Mouse (Mus musculus) forebrain, embryonic 14.5 days (tissue): ENCODE results near the gene Rassf6. TPM values are rescaled to one million over a fixed set of nuclear protein-coding genes. Genes with fewer than 3 reads are reported as not detected.

Source experiments
- ATAC-seq: fragments of 200-750 bp; cut with Nextera tagmentation; 2 replicates; pipeline ENCODE4 v1.8.0; 2017; ENCODE audit warnings: mild to moderate bottlenecking, moderate library complexity
- DNase-seq: peaks from one replicate; pipeline ENCODE4 v3.0.0-alpha.2; 2015; ENCODE audit warnings: low spot score
- H3K27ac ChIP-seq: fragments of 300-500 bp; sonication (generic); 2 replicates; pipeline ENCODE4 v1.5.1; 2014; ENCODE audit warnings: low read depth, mild to moderate bottlenecking, control low read depth, low read length, moderate library complexity
- H3K27me3 ChIP-seq: fragments of 300-500 bp; sonication (generic); replicated peaks from 2 replicates; pipeline ENCODE4 v1.6.1; 2014; ENCODE audit warnings: low read length, control low read depth, mixed read lengths; ENCODE audit not compliant: control insufficient read depth, insufficient read depth
- H3K36me3 ChIP-seq: fragments of 300-500 bp; sonication (generic); 2 replicates; pipeline ENCODE4 v1.6.1; 2014; ENCODE audit warnings: low read length, control low read depth; ENCODE audit not compliant: control insufficient read depth, insufficient read depth
- H3K4me1 ChIP-seq: fragments of 300-500 bp; sonication (generic); 2 replicates; pipeline ENCODE4 v1.6.1; 2014; ENCODE audit warnings: antibody characterized with exemption, low read length, control low read depth; ENCODE audit not compliant: control insufficient read depth, insufficient read depth
- H3K4me2 ChIP-seq: fragments of 300-500 bp; sonication (generic); 2 replicates; pipeline ENCODE4 v1.6.1; 2014; ENCODE audit warnings: mild to moderate bottlenecking, control low read depth, low read length
- H3K4me3 ChIP-seq: fragments of 300-500 bp; sonication (generic); 2 replicates; pipeline ENCODE4 v1.5.1; 2014; ENCODE audit warnings: low read depth, low read length, control low read depth
- H3K9ac ChIP-seq: fragments of 300-500 bp; sonication (generic); 2 replicates; pipeline ENCODE4 v1.6.1; 2014; ENCODE audit warnings: mild to moderate bottlenecking, low read length, control low read depth, moderate library complexity
- H3K9me3 ChIP-seq: fragments of 300-500 bp; sonication (generic); replicated peaks from 2 replicates; pipeline ENCODE4 v1.6.1; 2016; ENCODE audit warnings: low read length, control low read depth, mixed read lengths; ENCODE audit not compliant: control insufficient read depth
- WGBS: fragments of 180-500 bp; shearing (Covaris S2); extraction: QIAGEN DNeasy Blood & Tissue Kit; methylation state at CpG from one replicate; pipeline ENCODE4 v1.1.7; 2014; 5-methylcytosine and 5-hydroxymethylcytosine counted together
- polyA plus RNA-seq: library from polyadenylated mRNA; unstranded; fragments of >200 nt; fragmentation: Nextera tagmentation; extraction: Ambion mirVana; gene quantifications from 2 replicates; pipeline ENCODE4 v1.2.1, GENCODE M21; 2014

Gene Rassf6
- polyA plus RNA-seq, 1 experiment from 2014 or later = 0.74 TPM

GRCm38 (mm10) chr5:90634885-90635284, 5.6 kb downstream of the Rassf6 start:
- Histone ChIP-seq H3K4me1 (peaks cover under 1% of the 10 kb centered on the region; the same call in 1 of the 2 replicates), H3K36me3 (no peaks in the 10 kb centered on the region), H3K9me3 (no peaks in the 10 kb centered on the region), H3K9ac (no peak overlapping the region), H3K27me3 (no peaks in the 10 kb centered on the region), H3K4me2 (no peak overlapping the region), H3K27ac (no peak overlapping the region), H3K4me3 (no peak overlapping the region)
- DNase-seq = no peak
- WGBS = 84% methylated on average over 7 of the region's 7 CpGs
- ATAC-seq = no peak

- DNase-seq = peak; percentile 14
- Histone ChIP-seq H3K36me3 (no peaks in the 10 kb centered on the region), H3K27ac (no peak overlapping the region), H3K4me3 (no peak overlapping the region), H3K9ac (no peak overlapping the region), H3K4me1 (no peaks in the 10 kb centered on the region), H3K27me3 (no peaks in the 10 kb centered on the region), H3K4me2 (no peak overlapping the region), H3K9me3 (no peaks in the 10 kb centered on the region)
- WGBS = 68% methylated on average over 1 of the region's 1 CpGs
- ATAC-seq = peak; percentile 67; the same call in 1 of the 2 replicates
Observed at GRCm38 (mm10) chr5:90628530-90628929, 11.9 kb downstream of the Rassf6 start.

- Histone ChIP-seq H3K27me3 (no peaks in the 10 kb centered on the region), H3K27ac (no peak overlapping the region), H3K9ac (no peak overlapping the region), H3K4me2 (no peak overlapping the region), H3K4me3 (no peak overlapping the region), H3K9me3 (no peaks in the 10 kb centered on the region), H3K36me3 (no peaks in the 10 kb centered on the region), H3K4me1 (no peaks in the 10 kb centered on the region)
- DNase-seq (no peak), ATAC-seq (no peak; the same call in 1 of the 2 replicates)
- WGBS = 89% methylated on average over 3 of the region's 3 CpGs
Observed at GRCm38 (mm10) chr5:90628011-90628410, 12.4 kb downstream of the Rassf6 start.

- no peak overlapping the region for H3K9ac ChIP-seq
- no peak overlapping the region for H3K27ac ChIP-seq
- no peaks in the 10 kb centered on the region for H3K4me1 ChIP-seq
- H3K36me3 ChIP-seq = no peaks in the 10 kb centered on the region
- H3K4me3 ChIP-seq = no peak overlapping the region
- ATAC-seq (no peak), DNase-seq (no peak)
- H3K4me2 ChIP-seq = no peak overlapping the region
- H3K9me3 ChIP-seq = no peaks in the 10 kb centered on the region
- 94% methylated on average over 4 of the region's 4 CpGs for WGBS
- no peaks in the 10 kb centered on the region for H3K27me3 ChIP-seq
Observed at GRCm38 (mm10) chr5:90627423-90627822, 13.0 kb downstream of the Rassf6 start.

GRCm38 (mm10) chr5:90624708-90625425, 15.6 kb downstream of the Rassf6 start:
- DNase-seq = no peak
- Histone ChIP-seq H3K27me3 (no peaks in the 10 kb centered on the region), H3K4me1 (no peaks in the 10 kb centered on the region), H3K9ac (no peak overlapping the region), H3K36me3 (no peaks in the 10 kb centered on the region), H3K4me3 (no peak overlapping the region), H3K4me2 (no peak overlapping the region), H3K27ac (no peak overlapping the region), H3K9me3 (no peaks in the 10 kb centered on the region)
- 80% methylated on average over 18 of the region's 18 CpGs for WGBS
- no peak for ATAC-seq

- no peak overlapping the region for H3K27ac ChIP-seq
- no peak for ATAC-seq
Observed at GRCm38 (mm10) chr5:90623209-90623608, 17.2 kb downstream of the Rassf6 start.

GRCm38 (mm10) chr5:90621726-90622125, 18.7 kb downstream of the Rassf6 start:
- H3K27me3 ChIP-seq = no peaks in the 10 kb centered on the region
- ATAC-seq (no peak), DNase-seq (no peak)
- no peak overlapping the region for H3K4me2 ChIP-seq
- no peaks in the 10 kb centered on the region for H3K36me3 ChIP-seq
- H3K4me1 ChIP-seq = no peaks in the 10 kb centered on the region
- no peak overlapping the region for H3K9ac ChIP-seq
- WGBS = 93% methylated on average over 6 of the region's 6 CpGs
- no peak overlapping the region for H3K27ac ChIP-seq
- H3K4me3 ChIP-seq = no peak overlapping the region
- no peaks in the 10 kb centered on the region for H3K9me3 ChIP-seq

More at GRCm38 (mm10) chr5:90623209-90623608, 17.2 kb downstream of the Rassf6 start:
- Histone ChIP-seq H3K4me2 (no peak overlapping the region), H3K9ac (no peak overlapping the region), H3K4me3 (no peak overlapping the region), H3K27me3 (no peaks in the 10 kb centered on the region), H3K4me1 (no peaks in the 10 kb centered on the region), H3K9me3 (no peaks in the 10 kb centered on the region), H3K36me3 (no peaks in the 10 kb centered on the region)
- 87% methylated on average over 2 of the region's 2 CpGs for WGBS
- no peak for DNase-seq

- no peak overlapping the region for H3K27ac ChIP-seq
- H3K9ac ChIP-seq = no peak overlapping the region
- 97% methylated on average over 2 of the region's 2 CpGs for WGBS
- no peaks in the 10 kb centered on the region for H3K36me3 ChIP-seq
- H3K9me3 ChIP-seq = no peaks in the 10 kb centered on the region
- H3K4me1 ChIP-seq = no peaks in the 10 kb centered on the region
- DNase-seq (no peak), ATAC-seq (no peak)
- no peak overlapping the region for H3K4me3 ChIP-seq
- H3K4me2 ChIP-seq = no peak overlapping the region
- no peaks in the 10 kb centered on the region for H3K27me3 ChIP-seq
Observed at GRCm38 (mm10) chr5:90621316-90621715, 19.1 kb downstream of the Rassf6 start.

- ATAC-seq (no peak), DNase-seq (no peak)
- Histone ChIP-seq H3K4me2 (no peak overlapping the region), H3K36me3 (no peaks in the 10 kb centered on the region), H3K9me3 (no peaks in the 10 kb centered on the region), H3K27me3 (no peaks in the 10 kb centered on the region), H3K27ac (no peak overlapping the region), H3K9ac (no peak overlapping the region), H3K4me3 (no peak overlapping the region), H3K4me1 (no peaks in the 10 kb centered on the region)
- WGBS = 92% methylated on average over 3 of the region's 3 CpGs
Observed at GRCm38 (mm10) chr5:90617859-90618258, 22.6 kb downstream of the Rassf6 start.
